Mouse (Mus musculus) erythroid progenitor cell, adult 5-6 weeks (primary cell): ENCODE measurements around the gene Mki67. TPM values are rescaled to one million over a fixed set of nuclear protein-coding genes. Genes with fewer than 3 reads are reported as not detected.

Experiments used
- total RNA-seq, 2 experiments: library from RNA; stranded (forward) in 1 of 2; stranded (reverse) in 1 of 2; fragments of 150-400 nt in 1 of 2; fragments of 186-747, 209-891 nt in 1 of 2; gene quantifications; 2 replicates each; pipeline versions ENCODE4 v1.2.3 to v1.2.4; 2015 to 2017; ENCODE audit warnings: low replicate concordance in 2 of 2

Mki67 gene
- total RNA-seq, 2 experiments from 2014 or later, result 3,888 to 5,347 TPM

Other genes with a start within 250 kb of the Mki67 start
- gene Clrn3, start 187.7 kb downstream of the Mki67 start, total RNA-seq (2015; ENCODE audit: low replicate concordance), result not detected in 2 replicates
- not detected in 2 replicates for gene Clrn3, start 187.7 kb downstream of the Mki67 start, total RNA-seq (2017; ENCODE audit: low replicate concordance)
- gene Ptpre, start 178.9 kb downstream of the Mki67 start, total RNA-seq (2015; ENCODE audit: low replicate concordance), result 10.8 and 13.0 TPM in 2 replicates
- 6.1 and 6.3 TPM in 2 replicates for gene Ptpre, start 178.9 kb downstream of the Mki67 start, total RNA-seq (2017; ENCODE audit: low replicate concordance)